Mouse (Mus musculus) kidney, adult 2 months (tissue): Measurements from ENCODE around the gene Paip2b. TPM values are rescaled to one million over a fixed set of nuclear protein-coding genes. Genes with fewer than 3 reads are reported as not detected.
A peak's percentile ranks its signal among the peaks of the same experiment; 100 is the strongest.

Experiments used
- DNase-seq: peaks from one replicate; pipeline ENCODE4 v3.0.0; 2021
- H3K27ac ChIP-seq: fragments of 200-500 bp; 2 replicates; pipeline ENCODE4 v1.5.1; 2012; ENCODE audit warnings: low read depth, low read length, control low read depth, inconsistent platforms; ENCODE audit not compliant: insufficient read depth
- H3K27me3 ChIP-seq: fragments of 200-500 bp; replicated peaks from 2 replicates; pipeline ENCODE4 v1.6.1; 2012; ENCODE audit warnings: mild to moderate bottlenecking, moderate library complexity, low read length, inconsistent platforms; ENCODE audit not compliant: control insufficient read depth, insufficient read depth
- H3K36me3 ChIP-seq: fragments of 200-500 bp; 2 replicates; pipeline ENCODE4 v1.6.1; 2012; ENCODE audit warnings: mild to moderate bottlenecking, moderate library complexity, low read length, inconsistent platforms; ENCODE audit not compliant: control insufficient read depth, insufficient read depth
- H3K4me1 ChIP-seq: fragments of 200-500 bp; 2 replicates; pipeline ENCODE4 v1.6.1; 2011; ENCODE audit warnings: low read length; ENCODE audit not compliant: control insufficient read depth, insufficient read depth
- H3K4me3 ChIP-seq: fragments of 200-500 bp; 2 replicates; pipeline ENCODE4 v1.5.1; 2011; ENCODE audit warnings: mild to moderate bottlenecking, low read depth, low read length, control low read depth; ENCODE audit not compliant: insufficient read depth
- CTCF ChIP-seq: fragments of 200-500 bp; conservative IDR thresholded peaks from 2 replicates; pipeline ENCODE4 v1.5.1; 2011; ENCODE audit warnings: low read depth, mild to moderate bottlenecking, control low read depth, low read length, moderate library complexity, mixed read lengths; ENCODE audit not compliant: insufficient read depth, insufficient read length
- POLR2A ChIP-seq: fragments of 200-500 bp; IDR thresholded peaks from one replicate; pipeline ENCODE4 v1.6.1; 2011; ENCODE audit warnings: low read depth, low read length, control low read depth
- WGBS: fragments of 180-500 bp; shearing (Covaris S2); methylation state at CpG from one replicate; pipeline ENCODE4 v1.1.7; 2018; 5-methylcytosine and 5-hydroxymethylcytosine counted together
- polyA plus RNA-seq: library from polyadenylated mRNA; depleted of rRNA; stranded (reverse); fragments of >200 nt; gene quantifications from 2 replicates; pipeline ENCODE4 v1.2.3, GENCODE M21; 2012; rRNA removed

The Paip2b gene
- polyA plus RNA-seq = 7.1 and 10.0 TPM in 2 replicates

GRCm38 (mm10) chr6:83831606-83832123 lies at the start of gene Paip2b:
Gene Paip2b (minus strand): TSS chr6:83831741.
- no peak within 1 kb of the TSS for H3K27ac ChIP-seq
- WGBS = under 1% methylated on average over 37 of the region's 37 CpGs
- no peaks in the 10 kb centered on the region; the same call in 1 of the 2 replicates for H3K36me3 ChIP-seq
- peaks cover 4% of the 10 kb centered on the region; the same call in 1 of the 2 replicates for H3K4me1 ChIP-seq
- peak within 1 kb of the TSS; percentile 65 for H3K4me3 ChIP-seq
- peak; percentile 100 for DNase-seq
- TF ChIP-seq CTCF (no peak), POLR2A (peak; percentile 66)
- H3K27me3 ChIP-seq = no peaks in the 10 kb centered on the region

GRCm38 (mm10) chr6:83879815-83880214 lies 48.3 kb upstream of the Paip2b start:
- Histone ChIP-seq H3K4me1 (no peaks in the 10 kb centered on the region), H3K27me3 (no peaks in the 10 kb centered on the region), H3K4me3 (no peak overlapping the region), H3K36me3 (no peaks in the 10 kb centered on the region), H3K27ac (no peak overlapping the region)
- 2% methylated on average over 4 of the region's 4 CpGs for WGBS
- DNase-seq = peak; percentile 71
- TF ChIP-seq CTCF (no peak), POLR2A (no peak)

- 2% methylated on average over 19 of the region's 19 CpGs for WGBS
These were observed 36.4 kb upstream of the Paip2b start for GRCm38 (mm10) chr6:83867598-83868585.

GRCm38 (mm10) chr6:83866954-83867597 lies 35.5 kb upstream of the Paip2b start, which contains the start of gene Zfp638:
Gene Zfp638 (plus strand): TSS chr6:83867109.
- TF ChIP-seq POLR2A = no peak
- no peak for TF ChIP-seq CTCF

More at GRCm38 (mm10) chr6:83867598-83868585, 36.4 kb upstream of the Paip2b start:
- H3K36me3 ChIP-seq = no peaks in the 10 kb centered on the region
- H3K27ac ChIP-seq = no peak overlapping the region
- H3K27me3 ChIP-seq = no peaks in the 10 kb centered on the region
- H3K4me1 ChIP-seq = no peaks in the 10 kb centered on the region
- peak overlapping the region; percentile 69 for H3K4me3 ChIP-seq
- TF ChIP-seq POLR2A = no peak
- TF ChIP-seq CTCF = no peak
- DNase-seq = peak; percentile 43

DNA sequence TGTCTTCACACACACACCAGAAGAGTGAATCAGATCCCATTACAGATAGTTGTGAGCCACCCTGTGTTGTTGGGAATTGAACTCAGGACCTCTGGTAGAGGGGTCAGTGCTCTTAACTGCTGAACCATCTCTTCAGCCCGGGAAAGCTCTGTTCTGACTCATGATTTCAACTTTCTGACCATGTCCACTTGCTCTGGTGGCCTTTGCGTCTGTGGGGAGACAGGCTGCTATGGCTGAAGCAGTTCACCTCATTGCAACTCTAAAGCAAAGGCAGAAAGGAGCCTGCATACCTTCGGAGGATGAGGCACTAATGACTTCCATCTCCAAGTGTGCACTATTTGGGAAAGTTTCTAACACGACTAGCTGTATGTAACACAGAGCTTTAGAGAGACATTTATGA lies 34.9 kb upstream of the Paip2b start:
- Histone ChIP-seq H3K27me3 (no peaks in the 10 kb centered on the region), H3K36me3 (no peaks in the 10 kb centered on the region), H3K4me3 (no peak overlapping the region), H3K4me1 (no peaks in the 10 kb centered on the region), H3K27ac (no peak overlapping the region)
- TF ChIP-seq CTCF = no peak
- TF ChIP-seq POLR2A = no peak
- DNase-seq = peak; percentile 2
- WGBS = 25% methylated on average over 4 of the region's 4 CpGs

More at GRCm38 (mm10) chr6:83866954-83867597, 35.5 kb upstream of the Paip2b start, which contains the start of gene Zfp638:
- H3K36me3 ChIP-seq = no peaks in the 10 kb centered on the region
- H3K4me3 ChIP-seq = peak within 1 kb of the TSS; percentile 69
- no peak within 1 kb of the TSS for H3K27ac ChIP-seq
- no peaks in the 10 kb centered on the region for H3K27me3 ChIP-seq
- peak; percentile 95 for DNase-seq
- H3K4me1 ChIP-seq = no peaks in the 10 kb centered on the region
- WGBS = under 1% methylated on average over 50 of the region's 50 CpGs

DNA sequence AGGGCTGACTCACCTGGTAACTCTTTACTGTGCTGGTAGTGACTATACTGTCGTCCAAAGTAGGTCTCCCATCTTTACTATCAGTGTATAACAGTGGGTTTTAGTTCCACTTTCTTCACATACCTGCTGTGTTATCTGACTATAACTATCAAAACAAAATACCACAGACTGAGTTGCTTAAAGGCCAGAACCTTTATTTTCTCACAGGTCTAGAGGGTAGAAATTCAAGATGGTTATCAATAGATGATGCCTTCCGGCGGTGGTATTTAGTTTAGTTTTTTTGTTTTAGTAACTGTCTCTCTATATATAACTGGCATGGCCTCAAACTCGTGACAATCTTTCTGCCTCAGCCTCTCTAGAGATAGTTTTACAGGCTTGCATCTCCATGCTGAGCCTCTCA lies 32.0 kb upstream of the Paip2b start:
- 72% methylated on average over 4 of the region's 4 CpGs for WGBS
- DNase-seq = no peak
- H3K4me1 ChIP-seq = no peaks in the 10 kb centered on the region
- TF ChIP-seq POLR2A (no peak), CTCF (no peak)
- no peaks in the 10 kb centered on the region for H3K36me3 ChIP-seq
- no peaks in the 10 kb centered on the region for H3K27me3 ChIP-seq
- H3K4me3 ChIP-seq = no peak overlapping the region
- no peak overlapping the region for H3K27ac ChIP-seq
